Mouse (Mus musculus) hindbrain, embryonic 10.5 days (tissue): ENCODE results near the gene Sbsn. TPM values are rescaled to one million over a fixed set of nuclear protein-coding genes. Genes with fewer than 3 reads are reported as not detected.
A peak's percentile ranks its signal among the peaks of the same experiment; 100 is the strongest.
"Not testable (repeated sequence)": the region's sequence is repeated elsewhere in the genome, so short reads cannot be mapped to it uniquely, and the experiment has no call there.

ENCODE experiments used
- DNase-seq: peaks from one replicate; pipeline ENCODE4 v3.0.0-alpha.2; 2017; ENCODE audit warnings: low spot score
- H3K27ac ChIP-seq: fragments of 300-500 bp; sonication (generic); 2 replicates; pipeline ENCODE4 v1.5.1; 2016; ENCODE audit warnings: mild to moderate bottlenecking, moderate library complexity
- H3K27me3 ChIP-seq: fragments of 300-500 bp; sonication (generic); 2 replicates; pipeline ENCODE4 v1.6.1; 2016; ENCODE audit warnings: mild to moderate bottlenecking; ENCODE audit not compliant: poor library complexity, insufficient read depth, severe bottlenecking
- H3K36me3 ChIP-seq: fragments of 300-500 bp; sonication (generic); 2 replicates; pipeline ENCODE4 v1.6.1; 2016; ENCODE audit warnings: mild to moderate bottlenecking, moderate library complexity
- H3K4me1 ChIP-seq: fragments of 300-500 bp; sonication (generic); replicated peaks from 2 replicates; pipeline ENCODE4 v1.6.1; 2016; ENCODE audit warnings: mild to moderate bottlenecking
- H3K4me3 ChIP-seq: fragments of 300-500 bp; sonication (generic); 2 replicates; pipeline ENCODE4 v1.5.1; 2016; ENCODE audit warnings: mild to moderate bottlenecking, moderate library complexity
- H3K9me3 ChIP-seq: fragments of 300-500 bp; sonication (generic); 2 replicates; pipeline ENCODE4 v1.6.1; 2016; ENCODE audit warnings: mild to moderate bottlenecking, moderate library complexity
- WGBS: fragments of 180-500 bp; shearing (Covaris S2); methylation state at CpG from one replicate; pipeline ENCODE4 v1.1.7; 2016; 5-methylcytosine and 5-hydroxymethylcytosine counted together
- polyA plus RNA-seq: library from polyadenylated mRNA; unstranded; fragments of >200 nt; fragmentation: Nextera tagmentation; extraction: Ambion mirVana; gene quantifications from 2 replicates; pipeline ENCODE4 v1.2.1, GENCODE M21; 2016

Gene Sbsn
- polyA plus RNA-seq, 1 experiment from 2014 or later = 0.72 TPM

DNA sequence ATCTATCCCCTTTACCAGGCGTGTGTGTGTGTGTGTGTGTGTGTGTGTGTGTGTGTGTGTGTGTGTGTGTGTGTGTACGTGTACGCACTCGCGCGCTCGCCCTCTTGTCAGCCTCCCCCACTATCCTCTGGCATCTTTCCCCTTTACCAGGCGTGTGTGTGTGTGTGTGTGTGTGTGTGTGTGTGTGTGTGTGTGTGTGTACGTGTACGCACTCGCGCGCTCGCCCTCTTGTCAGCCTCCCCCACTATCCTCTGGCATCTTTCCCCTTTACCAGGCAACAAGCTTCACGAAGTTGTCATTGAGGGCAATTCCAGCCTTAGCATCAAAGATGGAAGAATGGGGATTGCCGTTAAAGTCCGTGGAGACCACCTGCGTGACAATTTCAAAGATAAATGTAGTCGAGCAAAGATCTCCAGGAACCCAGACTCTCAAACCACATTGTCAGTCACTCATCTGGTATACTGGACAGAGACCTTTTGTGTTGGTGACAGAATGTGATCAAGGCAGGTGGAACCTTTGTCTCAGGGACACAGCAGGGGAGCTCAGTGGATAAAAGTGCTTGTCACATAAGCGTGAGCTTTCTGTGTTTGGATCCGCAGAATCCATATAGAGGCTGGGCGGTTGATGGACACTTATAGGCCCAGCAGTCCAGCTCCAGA is 21.1 kb upstream of the Sbsn start:
- H3K9me3 ChIP-seq, H3K27me3 ChIP-seq: not testable (repeated sequence)
- Histone ChIP-seq H3K4me3 (peak overlapping the region; percentile 73), H3K36me3 (peaks cover 64% of the 10 kb centered on the region), H3K4me1 (peaks cover 32% of the 10 kb centered on the region), H3K27ac (peak overlapping the region; percentile 90)
- DNase-seq = peak; percentile 12
- 14% methylated on average over 21 of the region's 22 CpGs for WGBS

DNA sequence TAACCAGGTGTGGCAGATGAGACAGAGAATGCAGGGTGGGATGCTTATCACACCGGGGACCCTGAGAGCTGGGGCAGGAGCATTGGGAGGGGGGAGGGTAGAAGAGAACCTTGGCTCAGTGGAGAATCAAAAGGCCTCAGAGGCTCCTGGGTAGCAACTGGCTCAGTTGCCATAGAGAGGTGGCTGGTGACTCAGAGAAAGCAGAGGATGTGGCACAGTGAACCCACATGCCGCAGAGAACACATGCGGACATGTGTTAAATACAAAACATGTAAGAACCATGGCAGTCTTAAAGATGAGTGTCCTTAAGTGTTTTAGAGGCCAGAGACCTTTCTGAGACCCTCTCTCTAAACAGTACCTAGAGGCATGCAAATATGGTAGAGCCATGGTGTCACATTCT is 15.1 kb upstream of the Sbsn start:
- WGBS = 87% methylated on average over 3 of the region's 3 CpGs
- Histone ChIP-seq H3K9me3 (no peaks in the 10 kb centered on the region), H3K27me3 (no peaks in the 10 kb centered on the region), H3K4me1 (0 out of 2 replicates have a peak, but pooled peaks cover 3% of the 10 kb centered on the region), H3K4me3 (no peak overlapping the region), H3K27ac (no peak overlapping the region), H3K36me3 (peaks cover 81% of the 10 kb centered on the region)
- DNase-seq = no peak

DNA sequence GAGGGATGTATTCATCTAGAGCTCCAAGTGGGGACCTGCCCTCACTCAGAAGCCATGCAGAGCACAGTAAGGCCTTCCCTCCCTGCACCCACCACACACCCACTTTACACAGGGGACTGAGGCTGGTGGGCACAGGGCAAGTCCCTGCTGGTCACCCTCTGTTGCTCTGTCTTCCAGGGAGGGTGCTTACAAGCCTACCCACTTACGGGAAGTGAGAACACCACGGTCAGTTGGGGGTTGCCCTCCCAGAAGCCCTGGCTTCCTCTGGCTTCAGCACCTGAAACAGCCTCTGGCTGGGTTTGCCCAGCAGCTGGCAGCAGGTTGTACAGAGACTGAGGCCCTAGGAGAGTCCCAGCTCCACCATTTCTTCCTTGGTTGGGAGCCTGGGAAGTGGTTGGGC is 8.7 kb upstream of the Sbsn start:
- not testable (repeated sequence) for H3K27me3 ChIP-seq, H3K27ac ChIP-seq, H3K4me1 ChIP-seq, DNase-seq, H3K4me3 ChIP-seq, H3K9me3 ChIP-seq
- 81% methylated on average over 2 of the region's 2 CpGs for WGBS
- H3K36me3 ChIP-seq = peaks cover 27% of the 10 kb centered on the region

DNA sequence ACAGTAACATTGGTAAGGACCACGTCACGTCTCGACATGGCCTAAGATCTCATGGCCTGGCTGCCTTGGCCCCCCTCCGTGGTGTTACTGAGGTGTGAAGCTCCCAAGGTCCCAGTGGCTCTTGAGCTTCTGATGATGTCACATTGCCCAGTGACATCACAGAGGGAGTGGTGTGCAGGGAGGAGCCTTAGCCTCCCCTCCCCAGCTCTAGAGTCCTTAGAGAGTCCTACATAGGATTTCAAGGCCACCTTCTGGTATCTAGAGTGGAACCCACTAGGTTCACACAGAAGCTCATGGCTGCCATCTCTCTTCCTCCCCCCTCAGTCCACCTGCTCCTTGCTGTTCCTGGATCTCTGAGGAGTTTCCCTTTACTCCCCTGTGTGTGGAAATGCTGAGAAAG is 7.7 kb upstream of the Sbsn start, which contains the start of gene Gapdhs:
Gene Gapdhs, minus strand, starts transcription at position 65 of the 400 bp plus-strand sequence.
- not testable (repeated sequence) for H3K4me1 ChIP-seq, H3K27me3 ChIP-seq, H3K4me3 ChIP-seq, H3K9me3 ChIP-seq, DNase-seq, H3K27ac ChIP-seq
- H3K36me3 ChIP-seq = peaks cover 23% of the 10 kb centered on the region
- 91% methylated on average over 4 of the region's 4 CpGs for WGBS

DNA sequence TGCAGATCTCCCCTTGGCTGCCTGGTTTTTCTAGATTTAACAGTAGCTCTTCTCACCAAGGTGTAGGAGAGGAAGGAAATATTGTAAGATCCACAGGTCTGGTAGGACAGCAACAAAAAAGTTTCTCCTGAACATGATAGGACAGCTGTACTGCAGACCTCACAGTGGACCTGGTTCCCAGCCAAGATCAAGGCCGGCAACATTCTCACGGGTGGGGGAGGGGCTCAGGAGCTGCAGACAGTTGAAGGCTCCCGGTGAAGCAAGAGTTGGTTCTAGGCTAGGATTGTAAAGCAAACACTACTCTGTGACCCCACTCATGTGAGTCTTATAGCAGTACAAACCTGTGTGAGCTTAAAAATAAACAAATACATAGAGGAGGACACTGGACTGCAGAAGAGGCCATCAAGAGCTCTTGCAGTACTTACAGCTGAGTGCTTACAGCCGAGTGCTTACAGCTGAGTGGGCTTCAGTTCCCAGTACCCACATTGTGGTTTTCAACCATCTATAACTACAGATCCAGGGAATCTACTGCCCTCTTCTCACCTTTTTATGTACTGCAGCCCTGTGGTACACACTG is 7.2 kb upstream of the Sbsn start:
- WGBS = 58% methylated on average over 4 of the region's 4 CpGs
- Histone ChIP-seq H3K4me1 (no peaks in the 10 kb centered on the region), H3K36me3 (peaks cover 23% of the 10 kb centered on the region), H3K9me3 (no peaks in the 10 kb centered on the region), H3K4me3 (no peak overlapping the region), H3K27me3 (no peaks in the 10 kb centered on the region), H3K27ac (no peak overlapping the region)
- no peak for DNase-seq

DNA sequence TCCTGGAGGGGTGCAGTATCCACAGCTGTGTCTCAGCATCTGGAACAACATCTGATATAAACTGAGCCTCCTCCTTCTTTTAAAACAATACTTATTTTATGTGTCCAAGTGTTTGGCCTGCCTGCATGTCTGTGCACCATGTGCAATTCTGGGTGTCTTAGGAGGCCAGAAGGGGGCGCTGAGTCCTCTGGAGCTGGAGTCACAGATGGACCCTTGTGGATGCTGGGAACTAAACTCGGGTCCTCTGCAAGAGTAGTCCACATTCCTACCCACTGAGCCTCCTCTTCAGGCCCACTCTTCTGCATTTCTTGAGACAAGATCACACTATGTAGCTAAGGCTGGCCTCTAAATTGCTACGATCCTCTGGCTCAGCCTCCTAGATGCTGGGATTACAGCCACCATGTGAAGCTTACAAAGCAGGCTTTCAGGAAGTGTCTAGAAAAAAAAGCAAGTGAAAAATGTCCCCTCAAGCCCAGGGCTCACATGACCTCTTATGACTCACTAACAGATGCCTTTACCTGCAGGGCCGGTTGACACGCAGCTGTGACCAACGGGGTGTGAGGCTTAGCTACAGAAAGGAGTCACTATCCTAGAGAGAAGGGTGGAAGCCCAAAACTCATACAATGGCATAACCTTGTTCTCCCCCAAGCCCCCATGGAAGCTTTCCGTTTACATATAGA is 3.6 kb upstream of the Sbsn start:
- H3K27me3 ChIP-seq = no peaks in the 10 kb centered on the region
- WGBS = 84% methylated on average over 7 of the region's 7 CpGs
- H3K4me1 ChIP-seq = no peaks in the 10 kb centered on the region
- H3K36me3 ChIP-seq = peaks cover 16% of the 10 kb centered on the region
- H3K27ac ChIP-seq = no peak overlapping the region
- H3K4me3 ChIP-seq = no peak overlapping the region
- no peaks in the 10 kb centered on the region for H3K9me3 ChIP-seq
- DNase-seq = no peak

DNA sequence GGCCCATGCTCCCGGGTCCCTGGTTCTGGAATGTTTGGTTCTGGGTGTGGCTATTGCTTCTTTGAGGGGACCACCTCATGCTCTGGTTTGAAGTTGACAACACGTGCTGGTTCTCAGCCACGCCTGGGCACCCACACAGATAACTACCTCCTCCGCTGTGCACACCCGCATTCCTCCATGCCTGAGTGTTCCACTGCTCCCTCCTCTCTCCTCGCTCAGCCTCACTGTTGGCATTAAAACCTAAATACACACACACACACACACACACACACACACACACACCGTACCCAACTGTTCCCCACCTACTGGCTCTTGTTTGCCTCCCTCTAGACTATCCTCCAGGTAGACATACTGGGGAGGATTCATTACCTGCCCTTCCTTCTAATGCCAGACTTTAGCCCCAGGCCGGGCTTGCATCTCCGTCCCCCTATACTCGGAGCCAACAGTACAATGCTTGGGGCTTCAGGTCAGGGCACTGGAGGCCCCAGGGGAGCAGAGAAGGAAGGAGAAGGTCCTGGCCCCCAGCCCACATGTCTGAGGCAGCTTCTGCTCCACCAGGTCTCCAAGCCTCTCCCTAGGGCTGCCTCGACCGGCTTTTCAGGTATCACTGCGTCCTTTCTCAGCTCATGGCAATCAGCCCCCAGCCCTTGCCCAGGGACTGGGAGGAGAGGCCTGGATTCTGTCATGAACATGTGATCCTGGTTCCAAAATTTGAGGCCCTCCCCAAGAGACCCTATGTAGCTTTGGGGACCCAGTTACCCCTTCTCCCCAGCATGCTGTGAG is 1.3 kb upstream of the Sbsn start:
- 85% methylated on average over 13 of the region's 13 CpGs for WGBS
- Histone ChIP-seq H3K27ac (0 out of 2 replicates have a peak overlapping the region, but pooled peaks have one; percentile 29), H3K9me3 (peaks cover 12% of the 10 kb centered on the region), H3K27me3 (no peaks in the 10 kb centered on the region), H3K4me3 (no peak overlapping the region), H3K4me1 (no peaks in the 10 kb centered on the region), H3K36me3 (peaks cover 23% of the 10 kb centered on the region)
- DNase-seq = no peak

DNA sequence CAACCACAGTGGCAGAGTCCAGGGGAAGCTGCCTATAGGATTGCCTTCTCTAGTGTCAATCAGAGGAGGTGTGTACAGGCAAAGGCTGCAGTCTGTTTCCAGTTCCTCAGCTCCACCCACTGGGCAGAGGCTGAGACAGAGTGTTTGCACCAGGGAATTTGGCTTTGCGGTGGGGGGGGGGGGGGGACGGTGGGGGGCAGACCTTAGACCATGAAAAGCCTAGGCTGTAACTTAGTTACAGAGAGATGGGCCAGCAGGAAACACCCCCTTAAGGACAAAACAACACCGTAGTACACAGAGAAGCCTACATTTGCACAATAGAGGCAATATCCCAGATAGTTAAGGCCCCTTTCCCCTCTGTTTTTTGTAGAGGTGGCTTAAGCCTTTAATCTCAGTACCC is 5.7 kb downstream of the Sbsn start:
- peaks cover 14% of the 10 kb centered on the region for H3K9me3 ChIP-seq
- H3K27ac ChIP-seq = no peak overlapping the region
- H3K36me3 ChIP-seq = peaks cover 25% of the 10 kb centered on the region
- DNase-seq = no peak
- H3K4me1 ChIP-seq = no peaks in the 10 kb centered on the region; the same call in 1 of the 2 replicates
- WGBS = 65% methylated on average over 3 of the region's 3 CpGs
- H3K4me3 ChIP-seq = no peak overlapping the region
- no peaks in the 10 kb centered on the region for H3K27me3 ChIP-seq

DNA sequence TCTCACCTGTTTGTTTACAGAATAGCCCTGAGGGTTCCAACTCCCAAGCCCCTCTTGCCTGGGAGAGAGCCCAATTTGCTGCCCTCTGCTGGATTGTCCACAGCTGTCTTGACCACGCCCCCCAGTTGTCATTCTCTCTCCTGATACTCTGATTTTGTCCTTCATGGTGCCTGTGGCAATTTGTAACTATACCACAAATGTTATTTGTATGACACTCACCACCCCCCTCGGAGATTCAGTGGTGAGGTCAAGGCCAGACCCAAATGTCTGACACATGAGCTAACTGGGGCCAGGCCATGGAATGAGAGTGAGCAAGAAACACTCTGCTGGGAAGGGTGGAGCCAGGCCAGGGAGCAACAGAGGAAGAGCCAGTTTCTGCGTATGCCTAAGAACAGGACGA is 7.6 kb downstream of the Sbsn start:
- DNase-seq = peak; percentile 30
- H3K27me3 ChIP-seq = no peaks in the 10 kb centered on the region
- no peak overlapping the region for H3K27ac ChIP-seq
- no peaks in the 10 kb centered on the region; the same call in 1 of the 2 replicates for H3K4me1 ChIP-seq
- peaks cover 14% of the 10 kb centered on the region for H3K9me3 ChIP-seq
- 34% methylated on average over 4 of the region's 4 CpGs for WGBS
- peaks cover 25% of the 10 kb centered on the region for H3K36me3 ChIP-seq
- H3K4me3 ChIP-seq = no peak overlapping the region

DNA sequence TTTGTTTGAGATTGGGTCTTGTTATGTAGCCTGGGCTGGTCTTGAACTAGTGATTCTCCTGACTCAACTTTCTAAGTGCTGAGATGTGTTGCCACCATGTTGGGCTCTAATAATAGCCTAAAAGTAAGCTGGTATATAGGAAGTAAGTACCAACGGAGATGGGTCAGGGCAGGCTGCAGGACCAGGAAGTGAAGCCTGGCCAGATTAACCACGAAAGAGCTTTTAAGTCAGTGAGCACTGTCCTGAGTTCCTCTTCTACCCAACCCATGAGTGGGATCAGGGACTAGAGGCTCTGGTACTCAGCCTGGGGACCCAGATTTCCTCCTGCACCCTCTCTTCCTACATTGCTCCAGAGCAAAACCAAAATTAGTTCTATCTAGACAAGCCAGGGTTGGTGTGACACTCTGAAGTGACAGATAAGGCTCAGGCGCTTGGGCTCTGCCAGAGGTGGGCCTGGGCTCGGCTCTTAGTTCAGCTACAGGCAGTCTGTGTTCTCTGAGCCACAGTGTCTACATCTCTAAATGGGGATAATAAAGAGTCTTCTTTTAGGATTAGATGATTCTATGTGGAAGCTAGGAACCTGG is 10.6 kb downstream of the Sbsn start:
- Histone ChIP-seq H3K27me3 (no peaks in the 10 kb centered on the region), H3K27ac (no peak overlapping the region), H3K9me3 (no peaks in the 10 kb centered on the region), H3K4me1 (peaks cover 9% of the 10 kb centered on the region), H3K36me3 (no peaks in the 10 kb centered on the region), H3K4me3 (no peak overlapping the region)
- 76% methylated on average over 4 of the region's 4 CpGs for WGBS
- no peak for DNase-seq

DNA sequence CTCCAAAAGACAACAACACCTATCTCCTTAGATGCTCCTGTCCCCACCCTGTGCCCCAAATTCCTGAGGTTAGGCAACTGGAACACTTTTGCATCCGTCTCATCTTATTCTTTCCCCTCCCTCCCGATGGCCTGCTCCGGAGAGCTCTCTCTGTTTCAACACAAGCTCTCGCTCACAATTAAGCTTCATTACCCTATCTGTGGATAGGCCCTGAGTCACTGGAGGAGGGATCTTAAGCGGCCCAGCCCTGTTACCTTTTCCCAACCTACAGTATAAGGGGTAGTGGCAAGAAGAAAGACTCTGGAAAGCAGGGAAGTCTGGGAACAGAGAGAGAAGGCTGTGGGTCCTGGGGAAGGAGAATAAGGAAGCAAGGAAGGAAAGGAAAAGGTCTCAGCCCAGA is 12.2 kb downstream of the Sbsn start, which contains the start of gene Dmkn:
Gene Dmkn, plus strand, starts transcription at position 301 of the 400 bp plus-strand sequence.
- Histone ChIP-seq H3K9me3 (no peaks in the 10 kb centered on the region), H3K36me3 (no peaks in the 10 kb centered on the region), H3K27me3 (no peaks in the 10 kb centered on the region), H3K27ac (no peak within 1 kb of the TSS), H3K4me1 (peaks cover 9% of the 10 kb centered on the region), H3K4me3 (no peak within 1 kb of the TSS)
- 48% methylated on average over 5 of the region's 5 CpGs for WGBS
- DNase-seq = no peak

DNA sequence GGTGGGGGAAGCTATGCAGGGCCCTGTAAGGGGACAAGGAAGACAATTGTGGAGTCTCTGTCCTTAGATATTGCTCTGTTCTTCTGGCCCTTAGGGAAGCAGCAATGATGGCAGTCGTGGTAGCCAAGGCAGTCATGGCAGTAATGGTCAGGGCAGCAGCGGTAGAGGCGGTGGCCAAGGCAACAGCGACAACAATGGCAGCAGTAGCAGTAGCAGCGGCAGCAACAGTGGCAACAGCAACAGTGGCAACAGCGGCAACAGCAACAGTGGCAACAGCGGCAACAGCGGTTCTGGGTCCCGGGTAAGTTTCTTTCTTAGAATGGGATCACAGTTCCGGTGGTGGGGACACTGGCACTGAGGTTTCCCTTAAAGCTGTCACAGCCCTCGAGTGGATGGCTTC is 13.9 kb downstream of the Sbsn start:
- 44% methylated on average over 11 of the region's 11 CpGs for WGBS
- peak overlapping the region; percentile 26 for H3K4me3 ChIP-seq
- DNase-seq = peak; percentile 15

More for the DNA sequence above, 13.9 kb downstream of the Sbsn start:
- Histone ChIP-seq H3K9me3 (no peaks in the 10 kb centered on the region), H3K4me1 (peaks cover 9% of the 10 kb centered on the region), H3K27me3 (no peaks in the 10 kb centered on the region), H3K36me3 (no peaks in the 10 kb centered on the region), H3K27ac (no peak overlapping the region)
